Mouse (Mus musculus) ES-Bruce4 (cell line): Measurements from ENCODE around the gene Fbrs. TPM values are rescaled to one million over a fixed set of nuclear protein-coding genes. Genes with fewer than 3 reads are reported as not detected.
"Not testable (repeated sequence)": the region's sequence is repeated elsewhere in the genome, so short reads cannot be mapped to it uniquely, and the experiment has no call there.

Experiments
- H3K27ac ChIP-seq: 2 replicates; pipeline ENCODE4 v1.5.1; 2012; ENCODE audit warnings: low read length, inconsistent platforms; ENCODE audit not compliant: insufficient read depth
- H3K27me3 ChIP-seq: 2 replicates; pipeline ENCODE4 v1.6.1; 2012; ENCODE audit warnings: mild to moderate bottlenecking, low read length, inconsistent platforms; ENCODE audit not compliant: control insufficient read depth, poor library complexity, insufficient read depth, severe bottlenecking
- H3K36me3 ChIP-seq: 2 replicates; pipeline ENCODE4 v1.6.1; 2012; ENCODE audit warnings: inconsistent platforms, mild to moderate bottlenecking, low read length, moderate library complexity; ENCODE audit not compliant: control insufficient read depth, poor library complexity, insufficient read depth, severe bottlenecking
- H3K4me1 ChIP-seq: one replicate; pipeline ENCODE4 v1.8.1; 2011; ENCODE audit warnings: low read length; ENCODE audit not compliant: control insufficient read depth, insufficient read depth
- H3K4me3 ChIP-seq: 2 replicates; pipeline ENCODE4 v1.5.1; 2011; ENCODE audit warnings: low read depth, mild to moderate bottlenecking, low read length
- H3K9ac ChIP-seq: 2 replicates; pipeline ENCODE4 v1.6.1; 2012; ENCODE audit warnings: low read depth, mild to moderate bottlenecking, inconsistent platforms; ENCODE audit not compliant: poor library complexity, severe bottlenecking
- H3K9me3 ChIP-seq: replicated peaks from 2 replicates; pipeline ENCODE4 v1.6.1; 2012; ENCODE audit warnings: mild to moderate bottlenecking, low read length, inconsistent platforms; ENCODE audit not compliant: control insufficient read depth, poor library complexity, insufficient read depth, severe bottlenecking
- CTCF ChIP-seq: IDR thresholded peaks from one replicate; pipeline ENCODE4 v1.8.1; 2011; ENCODE audit warnings: low read depth, low read length
- EP300 ChIP-seq: IDR thresholded peaks from 2 replicates; pipeline ENCODE4 v1.6.1; 2011; ENCODE audit warnings: low read depth, low read length; ENCODE audit not compliant: insufficient read depth
- POLR2A ChIP-seq: IDR thresholded peaks from one replicate; pipeline ENCODE4 v1.8.1; 2011; ENCODE audit warnings: low read length; ENCODE audit not compliant: insufficient read depth
- polyA plus RNA-seq: library from polyadenylated mRNA; stranded (reverse); fragments of >200 nt; gene quantifications from 2 replicates; pipeline ENCODE4 v1.2.4, GENCODE M21; 2011; ENCODE audit warnings: low read depth; ENCODE audit not compliant: missing spikeins, insufficient read depth, insufficient read length

Fbrs gene
- polyA plus RNA-seq, 1 experiment: 21.8 TPM

GRCm38 (mm10) chr7:127479318-127480225, 573 bp downstream of the Fbrs start:
- Histone ChIP-seq H3K27me3 (no peaks in the 10 kb centered on the region), H3K36me3 (peaks cover 33% of the 10 kb centered on the region), H3K27ac (no peak overlapping the region), H3K9ac (peak overlapping the region; percentile 92), H3K4me1 (peaks cover 3% of the 10 kb centered on the region), H3K9me3 (no peaks in the 10 kb centered on the region), H3K4me3 (peak overlapping the region; percentile 97)
- TF ChIP-seq CTCF (no peak), EP300 (no peak), POLR2A (no peak)

GRCm38 (mm10) chr7:127480321-127480720, 1.3 kb downstream of the Fbrs start:
- H3K9ac ChIP-seq: peak overlapping the region; percentile 92; the same call in 1 of the 2 replicates
- no peak for TF ChIP-seq EP300
- H3K4me1 ChIP-seq: peaks cover 3% of the 10 kb centered on the region
- no peak overlapping the region for H3K27ac ChIP-seq
- H3K36me3 ChIP-seq: peaks cover 27% of the 10 kb centered on the region
- no peaks in the 10 kb centered on the region for H3K27me3 ChIP-seq
- H3K4me3 ChIP-seq: no peak overlapping the region
- H3K9me3 ChIP-seq: no peaks in the 10 kb centered on the region

DNA sequence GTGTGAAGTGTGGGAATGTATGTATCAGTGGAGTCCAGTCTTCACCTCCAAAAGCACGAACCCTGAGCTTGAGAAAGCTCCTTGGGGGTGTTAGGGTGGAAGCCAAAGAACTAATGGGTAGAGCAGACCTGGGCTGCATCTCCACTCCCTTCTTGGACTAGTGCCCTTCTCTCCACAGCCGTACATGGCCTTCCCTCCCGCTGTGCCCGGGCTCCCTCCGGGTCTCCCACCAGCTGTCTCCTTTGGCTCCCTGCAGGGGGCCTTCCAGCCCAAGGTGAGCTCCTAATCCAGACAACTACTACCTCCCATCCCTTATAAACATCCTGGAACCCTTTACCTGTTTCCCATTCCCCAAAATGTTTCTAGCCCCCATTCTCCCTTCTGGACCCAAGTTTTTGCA, 6.4 kb downstream of the Fbrs start:
- H3K9me3 ChIP-seq: no peaks in the 10 kb centered on the region
- no peak for TF ChIP-seq CTCF
- TF ChIP-seq EP300: no peak
- TF ChIP-seq POLR2A: no peak
- H3K27me3 ChIP-seq: no peaks in the 10 kb centered on the region
- H3K4me3 ChIP-seq: no peak overlapping the region
- H3K9ac ChIP-seq: no peak overlapping the region
- peaks cover 27% of the 10 kb centered on the region for H3K36me3 ChIP-seq
- H3K27ac ChIP-seq: no peak overlapping the region
- no peaks in the 10 kb centered on the region for H3K4me1 ChIP-seq

GRCm38 (mm10) chr7:127488364-127488763, 9.4 kb downstream of the Fbrs start:
- not testable (repeated sequence) for H3K9me3 ChIP-seq, H3K27me3 ChIP-seq, H3K9ac ChIP-seq, H3K4me3 ChIP-seq, H3K27ac ChIP-seq, H3K4me1 ChIP-seq
- peaks cover 23% of the 10 kb centered on the region for H3K36me3 ChIP-seq

GRCm38 (mm10) chr7:127489982-127490381, 11.0 kb downstream of the Fbrs start:
- Histone ChIP-seq H3K27me3 (no peaks in the 10 kb centered on the region), H3K27ac (no peak overlapping the region), H3K9me3 (no peaks in the 10 kb centered on the region), H3K4me3 (no peak overlapping the region), H3K36me3 (peaks cover 18% of the 10 kb centered on the region), H3K9ac (no peak overlapping the region), H3K4me1 (no peaks in the 10 kb centered on the region)
- TF ChIP-seq EP300 (no peak), CTCF (no peak), POLR2A (no peak)

DNA sequence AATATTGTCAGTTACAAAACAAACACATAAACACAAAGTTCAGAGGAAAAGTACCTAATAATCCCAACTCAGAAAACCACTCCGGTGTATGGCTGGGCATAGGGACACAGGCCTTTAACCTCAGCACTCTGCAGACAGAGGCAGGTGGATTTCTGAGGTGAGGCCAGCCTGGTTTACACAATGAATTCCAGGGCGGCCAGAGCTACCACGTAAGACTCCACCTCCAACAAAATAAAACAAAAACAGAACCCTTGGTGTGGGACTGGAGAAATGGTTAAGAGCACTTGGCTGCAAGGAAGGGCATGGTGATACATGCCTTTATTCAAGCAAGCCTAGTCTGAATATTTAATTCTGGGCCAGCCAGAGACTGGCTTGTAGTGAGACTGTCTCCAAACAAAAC, 12.8 kb downstream of the Fbrs start:
- Histone ChIP-seq H3K36me3 (peaks cover 18% of the 10 kb centered on the region), H3K9ac (no peak overlapping the region), H3K27ac (no peak overlapping the region), H3K9me3 (no peaks in the 10 kb centered on the region), H3K4me3 (no peak overlapping the region), H3K27me3 (no peaks in the 10 kb centered on the region), H3K4me1 (no peaks in the 10 kb centered on the region)
- TF ChIP-seq EP300 (no peak), POLR2A (no peak)
